ENCODE assay signal across 8 mouse cellular contexts in the genomic region with DNA sequence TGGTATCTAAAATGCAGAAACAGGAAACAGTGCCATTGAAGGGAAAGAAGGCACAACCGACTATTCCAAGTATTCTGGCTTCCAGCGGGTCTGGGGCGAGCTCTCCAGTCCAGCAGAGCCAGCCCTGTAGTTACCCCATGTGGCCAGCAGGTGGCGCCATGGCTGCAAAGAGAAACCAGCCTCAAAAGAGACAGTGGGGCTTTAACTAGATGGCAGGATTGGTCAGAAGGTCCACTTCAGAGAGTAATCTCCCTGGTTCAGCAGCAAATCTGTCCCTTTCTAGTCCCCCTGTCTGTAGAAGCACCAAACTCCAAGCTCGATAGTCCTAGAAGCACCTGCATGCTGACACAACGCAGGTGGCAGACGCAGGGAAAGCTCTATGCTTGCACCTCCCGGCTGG. TPM values are rescaled to one million over a fixed set of nuclear protein-coding genes. Genes with fewer than 3 reads are reported as not detected.
DNase-seq lines count a peak whose midpoint lies in the region; ATAC-seq and TF ChIP-seq lines count a peak whose summit lies in the region.
"Had no signal": no experiment of that assay in that cellular context is flagged by ENCODE, and none has a peak within 500 bp of the region (broad histone marks: within the 10 kb centered on the region; RNA-seq: fewer than 3 reads in every experiment).

No protein-coding gene starts in this region.

- peak; percentile 75 for DNase-seq in Muller cell, postnatal 12 days (ENCODE audit: inconsistent ontology term)
- peak; percentile 82 for DNase-seq in brain, embryonic 14.5 days (ENCODE audit: low read depth)
- DNase-seq in forebrain, embryonic 10.5 days (ENCODE audit: extremely low spot score, low spot score) = peak; percentile 83
- DNase-seq in heart, postnatal 4 days = peak; percentile 91
- peak; percentile 69 for DNase-seq in left cerebral cortex, adult 11 months (ENCODE audit: low spot score)
- peak; percentile 98 for DNase-seq in midbrain, embryonic 11.5 days (ENCODE audit: low spot score, missing footprints)
- peak; percentile 37 to 71 for DNase-seq in spleen, adult 18-20 months

- 0 out of 2 replicates have a peak, but pooled peaks cover 3% of the 10 kb centered on the region for H3K4me1 ChIP-seq in forebrain, embryonic 10.5 days
- H3K4me1 ChIP-seq in midbrain, embryonic 11.5 days (ENCODE audit: control insufficient read depth, insufficient read depth, low read length) = no peaks in the 10 kb centered on the region

- peak; percentile 52; the same call in 1 of the 2 replicates for ATAC-seq in midbrain, embryonic 11.5 days (ENCODE audit: low FRiP score)

- peak; percentile 99 for TF ChIP-seq CTCF in brain, embryonic 14.5 days (IDR thresholded peaks at IDR 0.05; ENCODE audit: borderline replicate concordance, extremely low read depth, insufficient read depth, insufficient read length)

- no peak overlapping the region for H3K4me2 ChIP-seq in midbrain, embryonic 11.5 days

- peaks cover 61% of the 10 kb centered on the region for H3K36me3 ChIP-seq in forebrain, embryonic 10.5 days (replicated peaks)
- no peaks in the 10 kb centered on the region for H3K36me3 ChIP-seq in midbrain, embryonic 11.5 days (ENCODE audit: control insufficient read depth, insufficient read depth, low read length)

- no peaks in the 10 kb centered on the region for H3K9me3 ChIP-seq in forebrain, embryonic 10.5 days
- no peaks in the 10 kb centered on the region for H3K9me3 ChIP-seq in midbrain, embryonic 11.5 days (ENCODE audit: control insufficient read depth, low read length)

- no peak for TF ChIP-seq POLR2A in brain, embryonic 14.5 days (IDR thresholded peaks at IDR 0.05; ENCODE audit: borderline replicate concordance, extremely low read depth, insufficient read depth, insufficient read length, poor library complexity, severe bottlenecking)

- no peak overlapping the region for H3K27ac ChIP-seq in forebrain, embryonic 10.5 days
- no peak overlapping the region for H3K27ac ChIP-seq in midbrain, embryonic 11.5 days (ENCODE audit: low read depth, low read length)
- H3K27ac ChIP-seq: macrophage had no signal

- WGBS in forebrain, embryonic 10.5 days = 36% methylated on average over 8 of the region's 8 CpGs
- 32% methylated on average over 8 of the region's 8 CpGs for WGBS in midbrain, embryonic 11.5 days

- H3K4me3 ChIP-seq in forebrain, embryonic 10.5 days = no peak overlapping the region
- no peak overlapping the region for H3K4me3 ChIP-seq in midbrain, embryonic 11.5 days (ENCODE audit: low read depth, low read length)

- H3K27me3 ChIP-seq in forebrain, embryonic 10.5 days (ENCODE audit: poor library complexity, severe bottlenecking) = no peaks in the 10 kb centered on the region
- no peaks in the 10 kb centered on the region for H3K27me3 ChIP-seq in midbrain, embryonic 11.5 days (ENCODE audit: control insufficient read depth, insufficient read depth, low read length)

- no peak overlapping the region for H3K9ac ChIP-seq in midbrain, embryonic 11.5 days (ENCODE audit: low read length)

RNA-seq across cellular contexts. Expression of a gene that starts 8.0 kb away (rescaled TPM):
- 129 and 131 TPM in 2 replicates for polyA plus RNA-seq in brain, embryonic 14.5 days (2012; rRNA removed)
- polyA plus RNA-seq in forebrain, embryonic 10.5 days (2016; fragmentation: Nextera tagmentation; extraction: Ambion mirVana) = 82.4 and 86.6 TPM in 2 replicates
- total RNA-seq in heart, postnatal 4 days (2021) = 100 to 1,000 TPM; 177 to 178 TPM
- polyA plus RNA-seq in midbrain, embryonic 11.5 days (2014; fragmentation: Nextera tagmentation; extraction: Ambion mirVana) = 70.6 and 76.9 TPM in 2 replicates

RNA-seq across cellular contexts. Expression of a gene that starts 10.1 kb away (rescaled TPM):
- polyA plus RNA-seq in brain, embryonic 14.5 days (2012; rRNA removed) = 2.2 and 2.6 TPM in 2 replicates
- 2.1 and 3.6 TPM in 2 replicates for polyA plus RNA-seq in forebrain, embryonic 10.5 days (2016; fragmentation: Nextera tagmentation; extraction: Ambion mirVana)
- 1 to 10 TPM in 1 of 2 experiments, under 1 TPM in 1; 0.92 to 1.3 TPM for total RNA-seq in heart, postnatal 4 days (2021)
- polyA plus RNA-seq in midbrain, embryonic 11.5 days (2014; fragmentation: Nextera tagmentation; extraction: Ambion mirVana) = 2.1 and 2.7 TPM in 2 replicates
- polyA plus RNA-seq: macrophage had no signal
